Mouse (Mus musculus) adrenal gland, postnatal 10 days (tissue): ENCODE data around the gene Sptbn1. TPM values are rescaled to one million over a fixed set of nuclear protein-coding genes. Genes with fewer than 3 reads are reported as not detected.

Source experiments
- DNase-seq: peaks from one replicate; pipeline ENCODE4 v3.0.0; 2021; ENCODE audit warnings: mixed read lengths
- total RNA-seq, 2 experiments: library from RNA; stranded (reverse); gene quantifications; 2 replicates each; pipeline ENCODE4 v1.2.3; 2021

The Sptbn1 gene
- total RNA-seq, 2 experiments from 2014 or later = 262 to 303 TPM

GRCm38 (mm10) chr11:30211663-30212416 is 56.1 kb downstream of the Sptbn1 start:
- DNase-seq = no peak

- DNase-seq = no peak
Measured at GRCm38 (mm10) chr11:30211141-30211540, 56.8 kb downstream of the Sptbn1 start.

- no peak for DNase-seq
Measured at GRCm38 (mm10) chr11:30210100-30210811, 57.7 kb downstream of the Sptbn1 start.

GRCm38 (mm10) chr11:30209495-30209894 is 58.5 kb downstream of the Sptbn1 start:
- DNase-seq = peak; percentile 62

GRCm38 (mm10) chr11:30204398-30204797 is 63.6 kb downstream of the Sptbn1 start:
- no peak for DNase-seq

GRCm38 (mm10) chr11:30200391-30200790 is 67.6 kb downstream of the Sptbn1 start:
- no peak for DNase-seq

- DNase-seq = peak; percentile 76
Measured at GRCm38 (mm10) chr11:30198091-30198675, 69.8 kb downstream of the Sptbn1 start.

- DNase-seq = peak; percentile 75
Measured at GRCm38 (mm10) chr11:30197564-30198090, 70.3 kb downstream of the Sptbn1 start.

- no peak for DNase-seq
Measured at GRCm38 (mm10) chr11:30196368-30197070, 71.5 kb downstream of the Sptbn1 start.

GRCm38 (mm10) chr11:30195756-30196155 is 72.2 kb downstream of the Sptbn1 start:
- no peak for DNase-seq

- DNase-seq = no peak
Measured at GRCm38 (mm10) chr11:30194800-30195199, 73.2 kb downstream of the Sptbn1 start.

GRCm38 (mm10) chr11:30190959-30191358 is 77.0 kb downstream of the Sptbn1 start:
- no peak for DNase-seq

- DNase-seq = no peak
Measured at GRCm38 (mm10) chr11:30190119-30190518, 77.9 kb downstream of the Sptbn1 start.

- no peak for DNase-seq
Measured at GRCm38 (mm10) chr11:30186902-30187470, 81.0 kb downstream of the Sptbn1 start.

GRCm38 (mm10) chr11:30184527-30184926 is 83.4 kb downstream of the Sptbn1 start:
- no peak for DNase-seq

GRCm38 (mm10) chr11:30182716-30183411 is 85.1 kb downstream of the Sptbn1 start:
- DNase-seq = no peak

- no peak for DNase-seq
Measured at GRCm38 (mm10) chr11:30178193-30178592, 89.8 kb downstream of the Sptbn1 start.

GRCm38 (mm10) chr11:30177145-30177840 is 90.7 kb downstream of the Sptbn1 start:
- peak; percentile 49 for DNase-seq

GRCm38 (mm10) chr11:30176111-30176510 is 91.9 kb downstream of the Sptbn1 start:
- peak; percentile 25 for DNase-seq

GRCm38 (mm10) chr11:30175623-30176022 is 92.4 kb downstream of the Sptbn1 start:
- no peak for DNase-seq
